Mouse (Mus musculus) lung, postnatal 0 days (tissue): ENCODE results near the gene Slc7a4.

Experiments
- CTCF ChIP-seq: IDR thresholded peaks from 2 replicates; pipeline ENCODE4 v1.5.1; 2016; ENCODE audit warnings: antibody characterized with exemption, mild to moderate bottlenecking
- EP300 ChIP-seq: IDR thresholded peaks from 2 replicates; pipeline ENCODE4 v1.6.1; 2016; ENCODE audit warnings: antibody characterized with exemption, mild to moderate bottlenecking, control low read depth

DNA sequence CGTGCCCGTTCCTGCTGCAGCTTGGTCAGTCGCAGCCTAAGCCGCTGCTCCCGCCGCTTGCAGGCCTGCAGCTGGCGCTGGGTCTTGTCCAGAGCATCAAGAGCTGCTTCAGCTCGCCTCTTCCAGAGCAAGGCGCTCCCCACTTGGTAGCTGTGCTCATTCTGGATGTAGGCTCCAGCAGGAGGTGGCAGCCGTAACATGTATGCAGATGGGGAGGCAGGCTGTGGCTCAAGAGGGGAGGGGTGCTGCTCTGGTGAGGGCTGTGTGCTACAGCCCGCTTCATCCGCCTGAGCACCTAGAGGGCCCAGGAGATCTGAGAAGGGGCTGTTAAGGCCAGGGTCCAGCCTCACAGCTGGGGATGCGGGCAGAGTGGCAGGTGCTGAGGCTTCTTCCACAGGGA, 54.7 kb downstream of the Slc7a4 start:
- TF ChIP-seq CTCF (no peak), EP300 (no peak)
